ENCODE assay signal across 23 mouse cellular contexts in the genomic region with DNA sequence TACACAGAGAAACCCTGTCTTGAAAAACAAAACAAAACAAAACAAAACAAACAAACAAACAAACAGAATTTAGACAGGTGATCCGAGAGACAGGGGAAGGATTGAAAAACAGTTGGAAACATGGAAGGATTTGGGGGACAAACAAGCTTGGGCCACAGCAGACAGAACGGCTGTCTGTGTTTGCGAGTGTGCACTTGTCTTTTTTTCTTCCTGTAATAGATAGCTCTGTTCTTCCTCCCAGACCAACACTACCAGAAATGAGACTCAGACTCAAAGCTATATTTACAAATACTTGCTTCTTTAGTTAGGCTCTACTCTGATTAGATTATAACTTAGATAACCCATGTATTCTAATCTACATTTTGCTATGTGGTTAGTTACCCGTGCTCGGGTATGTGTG.
"Had no signal": no experiment of that assay in that cellular context is flagged by ENCODE, and none has a peak within 500 bp of the region (broad histone marks: within the 10 kb centered on the region; RNA-seq: fewer than 3 reads in every experiment).

No protein-coding gene starts in this region.

- DNase-seq: kidney, adult 18-20 months; kidney, adult 9 months; kidney, postnatal 14 days; kidney, postnatal 4 days; layer of hippocampus, adult 9-11 months; left cerebral cortex, postnatal 4 days; lung, adult 2 months; lung, postnatal 14 days; lung, postnatal 4 days; right cerebral cortex, adult 18-20 months; right cerebral cortex, postnatal 14 days; right cerebral cortex, postnatal 4 days; thymus, adult 2 months; thymus, postnatal 14 days; thymus, postnatal 4 days had no signal

- ATAC-seq: inflammation-experienced regulatory T-cells, adult 6 months; midbrain, embryonic 13.5 days had no signal

- H3K9me3 ChIP-seq: limb, embryonic 15.5 days; neural tube, embryonic 15.5 days had no signal

- H3K9ac ChIP-seq: limb, embryonic 12.5 days; limb, embryonic 15.5 days; midbrain, embryonic 13.5 days; neural tube, embryonic 12.5 days; neural tube, embryonic 15.5 days had no signal

- H3K27me3 ChIP-seq: limb, embryonic 12.5 days; limb, embryonic 15.5 days; midbrain, embryonic 13.5 days; neural tube, embryonic 12.5 days; neural tube, embryonic 15.5 days had no signal

- H3K4me3 ChIP-seq: limb, embryonic 12.5 days; limb, embryonic 15.5 days; midbrain, embryonic 10.5 days; midbrain, embryonic 13.5 days; neural tube, embryonic 12.5 days; neural tube, embryonic 15.5 days had no signal

- H3K4me1 ChIP-seq: limb, embryonic 12.5 days; limb, embryonic 15.5 days; midbrain, embryonic 10.5 days; midbrain, embryonic 13.5 days; neural tube, embryonic 12.5 days; neural tube, embryonic 15.5 days had no signal

- H3K36me3 ChIP-seq: limb, embryonic 12.5 days; limb, embryonic 15.5 days; midbrain, embryonic 10.5 days; midbrain, embryonic 13.5 days; neural tube, embryonic 12.5 days; neural tube, embryonic 15.5 days had no signal

- H3K27ac ChIP-seq: limb, embryonic 12.5 days; limb, embryonic 15.5 days; midbrain, embryonic 10.5 days; midbrain, embryonic 13.5 days; neural tube, embryonic 12.5 days; neural tube, embryonic 15.5 days; stomach, postnatal 0 days had no signal

- H3K4me2 ChIP-seq: limb, embryonic 12.5 days; limb, embryonic 15.5 days; midbrain, embryonic 13.5 days; neural tube, embryonic 12.5 days; neural tube, embryonic 15.5 days had no signal
